Mouse (Mus musculus) liver, postnatal 0 days (tissue): ENCODE measurements at regions not wholly inside any gene's neighbourhood (a gene's known extent, or its start where the extent isn't known, plus 50 kb on each side); places are given as distances from the start of the nearest gene placed in this dataset.

Experiments
- CTCF ChIP-seq: sonication (generic); IDR thresholded peaks from 2 replicates; pipeline ENCODE4 v1.5.1; 2016; ENCODE audit warnings: antibody characterized with exemption, low read depth
- EP300 ChIP-seq: IDR thresholded peaks from 2 replicates; pipeline ENCODE4 v1.6.1; 2016; ENCODE audit warnings: antibody characterized with exemption, low read depth, mild to moderate bottlenecking

GRCm38 (mm10) chr16:51315608-51316007 lies 715.4 kb upstream of the Cblb start:
- TF ChIP-seq EP300 (no peak), CTCF (peak; percentile 68)
